Mouse (Mus musculus) kidney, adult 18-20 months (tissue): Measurements from ENCODE around the gene Recql5.

Experiments
- DNase-seq: peaks from one replicate; pipeline ENCODE4 v3.0.0; 2021

Gene Recql5

GRCm38 (mm10) chr11:115933108-115933746 lies at the start of gene Recql5, which contains the start of gene Sap30bp:
TSS of gene Recql5 (minus strand) at chr11:115933477.
TSS of gene Sap30bp (plus strand) at chr11:115933282.
- DNase-seq, result peak; percentile 97

GRCm38 (mm10) chr11:115982472-115982871 lies 49.2 kb upstream of the Recql5 start:
- no peak for DNase-seq

GRCm38 (mm10) chr11:115975544-115975943 lies 42.3 kb upstream of the Recql5 start:
- DNase-seq, result no peak

- DNase-seq, result no peak
Measured at GRCm38 (mm10) chr11:115975083-115975420, 41.8 kb upstream of the Recql5 start.

- DNase-seq, result peak; percentile 72
Measured at GRCm38 (mm10) chr11:115974309-115975082, 41.2 kb upstream of the Recql5 start, which contains the start of gene Itgb4. TSS of gene Itgb4 (plus strand) at chr11:115974709.

- peak; percentile 23 for DNase-seq
Measured at GRCm38 (mm10) chr11:115971016-115971415, 37.7 kb upstream of the Recql5 start.

GRCm38 (mm10) chr11:115970006-115970673 lies 36.9 kb upstream of the Recql5 start:
- no peak for DNase-seq

- DNase-seq, result no peak
Measured at GRCm38 (mm10) chr11:115968731-115969405, 35.6 kb upstream of the Recql5 start.

GRCm38 (mm10) chr11:115964977-115965604 lies 31.8 kb upstream of the Recql5 start:
- no peak for DNase-seq

GRCm38 (mm10) chr11:115962651-115963412 lies 29.6 kb upstream of the Recql5 start:
- no peak for DNase-seq

- DNase-seq, result no peak
Measured at GRCm38 (mm10) chr11:115959018-115959417, 25.7 kb upstream of the Recql5 start.

- DNase-seq, result no peak
Measured at GRCm38 (mm10) chr11:115957971-115958370, 24.7 kb upstream of the Recql5 start.

- no peak for DNase-seq
Measured at GRCm38 (mm10) chr11:115956453-115956852, 23.2 kb upstream of the Recql5 start.

GRCm38 (mm10) chr11:115955195-115955858 lies 22.1 kb upstream of the Recql5 start:
- peak; percentile 54 for DNase-seq

GRCm38 (mm10) chr11:115954712-115955111 lies 21.4 kb upstream of the Recql5 start:
- no peak for DNase-seq

GRCm38 (mm10) chr11:115950719-115951118 lies 17.4 kb upstream of the Recql5 start:
- no peak for DNase-seq

GRCm38 (mm10) chr11:115948316-115948715 lies 15.0 kb upstream of the Recql5 start:
- no peak for DNase-seq

GRCm38 (mm10) chr11:115946221-115946828 lies 13.0 kb upstream of the Recql5 start:
- peak; percentile 36 for DNase-seq

GRCm38 (mm10) chr11:115945247-115945646 lies 12.0 kb upstream of the Recql5 start:
- no peak for DNase-seq

- no peak for DNase-seq
Measured at GRCm38 (mm10) chr11:115941980-115942379, 8.7 kb upstream of the Recql5 start.
